Mouse (Mus musculus) telencephalon, adult 2 months (tissue): ENCODE data around the gene Mep1a.

Experiments
- DNase-seq: peaks from one replicate; pipeline ENCODE4 v3.0.0-alpha.2; 2011; ENCODE audit warnings: low read depth, low spot score

The Mep1a gene

DNA sequence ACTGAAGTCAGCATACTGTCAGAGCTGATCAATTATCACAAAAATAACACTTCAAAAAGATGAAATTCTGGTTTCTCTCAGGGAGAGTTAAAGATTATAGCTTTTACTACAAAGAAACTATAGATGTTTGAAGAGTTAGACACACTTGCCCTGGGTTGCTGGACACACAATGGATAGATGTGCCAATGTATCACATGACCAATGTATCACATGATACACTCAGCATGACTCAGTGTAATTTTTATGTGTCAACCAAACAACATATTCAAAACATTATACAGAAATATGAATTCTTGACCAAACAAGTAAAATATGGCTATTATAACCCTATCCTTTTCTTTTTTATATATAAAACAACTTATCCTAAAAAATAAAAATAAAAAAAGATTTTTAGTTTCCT is 25.0 kb downstream of the Mep1a start:
- DNase-seq: no peak

DNA sequence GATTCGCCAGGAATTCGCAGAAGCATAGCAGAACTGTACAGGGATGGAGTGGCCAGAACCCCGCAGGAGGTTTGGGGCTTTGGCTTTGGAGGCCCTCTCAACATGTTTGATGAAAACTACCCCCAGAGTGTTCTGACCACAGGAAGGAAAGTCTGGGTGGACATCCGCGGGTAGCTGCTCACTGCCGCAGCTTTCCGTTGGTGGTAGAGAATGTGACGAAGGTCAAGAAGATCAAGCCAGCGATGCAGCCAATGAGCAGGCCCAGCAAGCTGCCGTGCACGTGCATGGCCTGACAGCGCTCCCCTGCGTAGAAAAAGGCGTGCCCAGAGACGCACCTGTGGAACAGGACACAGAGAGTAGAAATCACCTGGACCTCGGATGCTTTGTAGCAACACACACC is 27.8 kb downstream of the Mep1a start:
- DNase-seq: no peak

DNA sequence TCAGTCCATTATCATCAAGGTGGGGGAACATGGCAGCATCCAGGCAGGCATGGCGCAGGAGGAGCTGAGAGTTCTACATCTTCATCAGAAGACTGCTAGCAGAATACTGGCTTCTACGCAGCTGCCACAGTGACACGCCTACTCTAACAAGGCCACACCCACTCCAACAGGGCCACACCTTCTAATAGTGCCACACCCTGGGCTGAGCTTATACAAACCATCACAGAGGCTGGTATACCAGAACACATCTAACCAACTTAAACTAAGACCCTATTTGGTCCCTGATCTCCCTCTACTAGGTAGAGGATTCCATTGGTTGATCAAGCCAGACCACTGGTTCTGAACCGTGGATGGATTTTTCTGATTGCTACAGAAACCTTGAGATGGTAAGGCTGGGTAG is 30.1 kb downstream of the Mep1a start:
- no peak for DNase-seq

DNA sequence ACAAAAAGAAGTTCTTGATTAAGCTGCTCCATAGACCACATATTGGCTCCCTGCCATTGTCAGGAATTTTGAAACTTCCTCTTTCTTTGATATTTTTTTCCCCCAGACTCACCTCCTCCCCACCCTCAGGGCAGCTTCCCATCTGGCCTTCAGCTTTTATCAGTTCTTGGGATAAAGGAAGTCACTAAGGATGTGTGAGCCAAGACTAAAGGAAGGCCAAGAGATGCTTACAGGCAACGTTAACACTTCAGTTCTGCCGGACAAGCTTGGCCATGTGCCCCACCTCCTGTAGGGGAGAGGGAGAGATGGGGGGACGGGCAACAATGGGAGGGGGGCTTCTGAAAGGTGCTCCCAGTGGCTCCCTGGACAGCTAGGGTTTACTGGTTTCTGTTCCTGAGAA is 32.6 kb downstream of the Mep1a start:
- no peak for DNase-seq

DNA sequence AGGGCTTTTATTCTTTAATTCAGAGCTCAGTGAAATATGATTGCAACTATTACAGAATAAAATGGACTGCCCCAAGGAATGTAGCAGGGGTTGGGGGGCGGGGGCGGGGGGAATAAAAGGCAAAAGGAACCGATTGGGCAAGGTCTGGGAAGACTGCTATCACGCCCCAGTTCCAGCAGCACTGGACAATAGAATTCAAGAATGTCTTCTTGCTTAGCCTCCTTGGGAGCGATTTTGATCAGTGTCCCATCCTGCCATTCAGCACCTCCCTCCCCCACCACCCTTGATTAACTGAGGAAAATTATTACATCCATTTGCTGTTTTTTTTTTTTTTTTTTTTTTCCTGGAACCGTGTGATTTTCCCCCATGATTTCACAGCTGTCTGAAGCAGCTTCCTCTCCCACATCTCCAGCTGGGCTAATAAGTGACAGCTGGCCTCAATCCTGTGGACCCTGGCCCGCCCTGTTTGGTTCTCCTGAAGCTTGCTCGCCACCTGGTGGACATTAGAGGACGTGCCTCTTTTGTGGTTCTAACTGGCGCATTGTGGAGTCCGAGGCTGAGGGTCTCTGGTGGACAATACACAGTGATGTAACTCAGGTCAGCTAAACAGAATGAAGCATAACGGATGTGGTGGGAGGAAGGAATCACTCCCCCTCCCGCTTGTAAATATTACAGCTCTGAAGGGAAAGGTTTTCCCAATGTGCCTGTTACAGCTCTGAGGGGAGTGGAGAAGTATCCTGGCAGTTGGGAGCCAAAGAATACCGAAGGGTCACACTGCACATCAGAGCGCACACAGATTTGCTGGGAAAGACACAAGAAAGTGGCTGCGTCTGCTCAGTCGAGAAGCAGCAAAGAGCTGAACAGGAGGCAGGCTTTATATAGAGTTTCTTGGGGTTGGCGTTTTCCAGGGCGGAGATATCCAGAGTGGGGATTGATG is 42.1 kb downstream of the Mep1a start:
- DNase-seq: peak; percentile 15

DNA sequence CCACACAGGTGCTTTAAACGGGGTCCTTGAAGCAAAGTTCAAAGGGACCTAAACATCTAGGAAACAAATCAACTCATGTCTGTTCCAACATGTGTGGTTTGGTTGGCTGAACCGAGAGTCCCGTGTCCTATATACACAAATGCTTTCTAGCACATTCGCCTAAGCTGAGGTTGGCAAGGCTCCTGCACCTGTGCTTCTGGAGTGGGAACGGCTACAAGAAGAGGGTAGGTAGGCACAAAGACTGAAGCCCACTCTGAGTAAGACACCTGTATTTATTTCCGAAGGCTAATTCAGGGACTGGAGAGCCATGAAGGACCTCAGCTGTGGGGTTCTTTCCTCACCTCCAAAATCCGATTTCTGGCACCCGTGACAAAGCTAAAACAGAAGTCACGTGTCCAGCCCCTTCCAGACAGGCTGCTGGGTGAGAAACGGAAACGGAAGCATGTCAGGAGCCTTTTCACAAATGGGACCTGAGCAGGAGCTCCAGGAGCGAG is 42.8 kb downstream of the Mep1a start:
- no peak for DNase-seq

DNA sequence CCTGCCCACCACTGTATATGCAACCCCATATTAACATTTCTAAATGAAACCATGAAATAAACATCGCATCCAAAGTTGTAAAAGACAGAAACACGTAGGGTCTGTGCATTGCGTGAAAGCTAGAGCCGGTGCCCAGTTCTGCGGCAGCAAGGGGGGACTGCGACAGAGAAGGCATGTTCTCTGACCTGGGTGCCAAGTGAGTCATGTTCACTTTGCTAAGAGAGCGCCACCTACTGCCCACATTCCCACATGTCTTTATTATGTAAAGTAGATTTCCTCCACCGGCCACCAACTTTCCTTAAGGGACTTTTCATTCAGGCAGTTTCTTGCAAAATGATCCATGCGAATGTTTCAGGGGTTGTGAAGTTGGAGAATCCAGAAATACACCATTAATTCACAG is 44.0 kb downstream of the Mep1a start:
- peak; percentile 34 for DNase-seq

DNA sequence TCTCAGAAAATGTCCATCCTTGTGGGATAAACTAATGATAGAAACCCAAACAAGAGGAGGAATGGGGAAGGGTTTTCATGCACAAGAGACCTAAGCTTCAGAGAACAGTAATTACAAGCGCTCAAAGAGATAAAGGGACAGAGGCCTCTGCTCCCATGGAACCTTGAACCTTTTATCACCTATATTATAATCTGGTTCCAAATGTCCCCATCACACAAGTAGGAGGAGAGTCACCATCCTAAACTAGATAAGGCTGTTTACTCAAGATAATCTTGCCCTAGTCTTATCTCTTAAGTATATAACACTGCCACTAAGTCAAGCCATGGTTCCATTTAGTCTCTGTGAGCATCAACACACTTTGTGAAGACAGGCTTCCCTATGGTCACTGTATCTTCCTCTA is 51.4 kb downstream of the Mep1a start:
- DNase-seq: no peak

DNA sequence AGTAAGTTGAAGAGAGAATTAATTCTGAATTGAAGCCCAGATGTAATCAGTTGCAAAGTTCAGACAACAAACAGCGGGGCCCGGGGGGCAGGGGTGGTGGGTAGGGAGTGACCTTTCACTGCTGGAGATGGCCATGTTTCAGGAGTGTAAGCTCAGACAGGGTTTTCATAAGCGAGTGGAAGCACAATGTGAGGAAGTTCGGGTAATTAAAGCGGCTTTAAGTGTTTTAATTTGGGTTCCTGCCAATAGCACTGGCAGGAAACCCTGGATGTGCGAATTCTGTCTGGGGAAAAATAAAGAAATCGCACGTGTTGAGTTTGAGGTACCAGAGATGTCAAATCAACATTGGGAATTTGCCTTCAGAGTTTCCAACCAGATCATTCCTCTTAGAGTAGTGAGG is 68.1 kb downstream of the Mep1a start:
- no peak for DNase-seq

DNA sequence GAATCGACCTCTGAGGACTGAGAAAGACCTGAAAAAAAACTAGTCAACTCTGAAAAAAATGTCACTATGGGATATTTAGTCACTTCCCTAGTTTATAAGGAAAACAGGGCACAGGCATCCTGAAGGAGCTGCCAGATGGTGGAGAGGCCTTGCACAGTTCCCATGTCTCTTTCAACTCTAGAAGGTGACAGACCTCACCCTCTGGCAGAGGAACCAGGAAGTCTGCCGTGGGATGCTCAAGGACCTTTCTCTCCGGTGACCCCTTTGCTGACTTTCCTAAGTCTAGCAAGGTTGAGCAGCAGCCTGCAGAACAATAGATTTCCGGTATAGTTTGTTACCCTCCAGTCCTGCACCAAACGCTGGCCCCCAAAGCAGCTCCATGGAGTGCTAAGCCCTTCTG is 70.9 kb downstream of the Mep1a start:
- no peak for DNase-seq
